Mouse (Mus musculus) midbrain, embryonic 11.5 days (tissue): ENCODE results near the gene Trmt13. TPM values are rescaled to one million over a fixed set of nuclear protein-coding genes. Genes with fewer than 3 reads are reported as not detected.
"Not testable (repeated sequence)": the region's sequence is repeated elsewhere in the genome, so short reads cannot be mapped to it uniquely, and the experiment has no call there.

Source experiments
- ATAC-seq: fragments of 200-750 bp; cut with Nextera tagmentation; 2 replicates; pipeline ENCODE4 v1.8.0; 2017; ENCODE audit warnings: moderate TSS enrichment, moderate library complexity; ENCODE audit not compliant: low FRiP score
- DNase-seq: peaks from one replicate; pipeline ENCODE4 v3.0.0; 2015; ENCODE audit warnings: low spot score; ENCODE audit errors: missing footprints
- H3K27ac ChIP-seq: fragments of 300-500 bp; sonication (generic); 2 replicates; pipeline ENCODE4 v1.5.1; 2014; ENCODE audit warnings: low read depth, low read length
- H3K27me3 ChIP-seq: fragments of 300-500 bp; sonication (generic); 2 replicates; pipeline ENCODE4 v1.6.1; 2014; ENCODE audit warnings: mild to moderate bottlenecking, low read length, moderate library complexity, mixed read lengths; ENCODE audit not compliant: control insufficient read depth, insufficient read depth
- H3K36me3 ChIP-seq: fragments of 300-500 bp; sonication (generic); 2 replicates; pipeline ENCODE4 v1.6.1; 2014; ENCODE audit warnings: mild to moderate bottlenecking, low read length, moderate library complexity, mixed read lengths; ENCODE audit not compliant: control insufficient read depth, insufficient read depth
- H3K4me1 ChIP-seq: fragments of 300-500 bp; sonication (generic); 2 replicates; pipeline ENCODE4 v1.6.1; 2014; ENCODE audit warnings: low read length; ENCODE audit not compliant: control insufficient read depth, insufficient read depth
- H3K4me2 ChIP-seq: fragments of 300-500 bp; sonication (generic); 2 replicates; pipeline ENCODE4 v1.6.1; 2014; ENCODE audit warnings: mild to moderate bottlenecking, moderate library complexity
- H3K4me3 ChIP-seq: fragments of 300-500 bp; sonication (generic); 2 replicates; pipeline ENCODE4 v1.5.1; 2014; ENCODE audit warnings: low read depth, low read length
- H3K9ac ChIP-seq: fragments of 300-500 bp; sonication (generic); 2 replicates; pipeline ENCODE4 v1.6.1; 2014; ENCODE audit warnings: low read length
- H3K9me3 ChIP-seq: fragments of 300-500 bp; sonication (generic); 2 replicates; pipeline ENCODE4 v1.6.1; 2016; ENCODE audit warnings: low read length; ENCODE audit not compliant: control insufficient read depth
- WGBS: fragments of 180-500 bp; shearing (Covaris S2); extraction: QIAGEN DNeasy Blood & Tissue Kit; methylation state at CpG from one replicate; pipeline ENCODE4 v1.1.7; 2014; 5-methylcytosine and 5-hydroxymethylcytosine counted together
- polyA plus RNA-seq: library from polyadenylated mRNA; unstranded; fragments of >200 nt; fragmentation: Nextera tagmentation; extraction: Ambion mirVana; gene quantifications from 2 replicates; pipeline ENCODE4 v1.2.1, GENCODE M21; 2014

Gene Trmt13
- polyA plus RNA-seq, 1 experiment from 2014 or later: 23.5 TPM

DNA sequence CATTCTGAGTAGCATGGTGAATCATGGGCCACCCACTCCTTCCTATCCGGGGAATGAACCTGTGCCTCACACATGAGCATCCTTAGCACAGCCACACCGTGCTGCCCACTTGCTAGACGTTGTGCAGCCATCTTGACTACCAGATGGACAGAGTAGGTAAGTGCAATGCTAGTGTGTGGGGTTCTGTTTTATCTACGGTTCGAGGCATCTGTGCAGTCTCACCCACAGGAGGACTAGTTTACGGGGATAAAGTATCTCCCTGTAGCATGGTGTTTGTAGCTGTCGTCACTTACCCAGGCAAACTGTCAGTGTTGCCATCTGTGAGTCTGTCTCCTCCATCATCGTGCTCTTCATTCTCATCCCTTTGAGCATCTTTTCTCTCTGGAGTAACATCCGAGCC, 32.2 kb downstream of the Trmt13 start:
- Histone ChIP-seq H3K4me1 (no peaks in the 10 kb centered on the region), H3K9me3 (no peaks in the 10 kb centered on the region), H3K9ac (no peak overlapping the region), H3K27ac (no peak overlapping the region), H3K4me2 (no peak overlapping the region), H3K36me3 (peaks cover 16% of the 10 kb centered on the region), H3K4me3 (no peak overlapping the region), H3K27me3 (no peaks in the 10 kb centered on the region)
- 98% methylated on average over 9 of the region's 9 CpGs for WGBS
- DNase-seq (no peak), ATAC-seq (no peak)

DNA sequence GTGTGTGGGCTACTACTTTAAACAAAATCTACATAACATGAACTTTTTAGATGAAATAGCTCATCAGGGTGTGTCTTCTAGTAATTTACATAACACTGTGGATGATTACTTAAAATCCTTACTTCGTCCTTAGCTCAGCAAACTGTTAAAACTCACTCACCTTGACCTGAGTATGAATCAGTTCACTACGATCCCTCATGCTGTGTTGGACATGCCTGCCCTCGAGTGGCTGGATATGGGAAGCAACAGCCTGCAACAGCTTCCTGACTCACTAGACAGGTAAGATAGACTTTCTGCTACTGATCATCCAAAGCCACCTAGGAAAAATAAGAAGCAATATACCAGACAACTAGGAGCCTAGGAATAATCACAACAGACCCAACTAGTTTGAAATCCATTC, 37.1 kb downstream of the Trmt13 start:
- DNase-seq: no peak
- ATAC-seq: no peak
- 74% methylated on average over 3 of the region's 3 CpGs for WGBS

DNA sequence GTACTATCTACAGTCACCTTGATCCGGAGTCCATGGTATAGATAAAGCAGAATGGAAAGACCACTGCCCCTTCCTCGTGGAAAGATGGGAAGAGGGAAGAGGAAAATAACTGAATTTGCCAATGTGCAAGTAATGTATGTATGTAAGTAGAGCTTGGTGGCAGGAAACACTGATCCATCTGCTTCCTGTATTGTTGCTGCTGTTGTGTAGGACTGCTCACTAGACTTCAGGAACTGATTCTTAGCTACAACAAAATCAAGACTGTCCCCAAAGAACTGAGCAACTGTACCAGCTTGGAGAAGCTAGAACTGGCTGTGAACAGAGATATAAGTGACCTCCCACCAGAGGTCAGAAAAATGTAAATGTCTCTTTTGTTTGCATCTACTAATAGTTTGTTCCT, 43.8 kb downstream of the Trmt13 start:
- no peak overlapping the region for H3K27ac ChIP-seq
- no peak for ATAC-seq
- DNase-seq: no peak
- WGBS: 70% methylated on average over 2 of the region's 2 CpGs
- H3K36me3 ChIP-seq: no peaks in the 10 kb centered on the region
- no peak overlapping the region for H3K4me3 ChIP-seq
- H3K4me2 ChIP-seq: no peak overlapping the region
- no peaks in the 10 kb centered on the region for H3K27me3 ChIP-seq
- H3K4me1 ChIP-seq: no peaks in the 10 kb centered on the region
- H3K9me3 ChIP-seq: no peaks in the 10 kb centered on the region
- H3K9ac ChIP-seq: no peak overlapping the region

More for the DNA sequence above, 37.1 kb downstream of the Trmt13 start:
- Histone ChIP-seq H3K4me2 (no peak overlapping the region), H3K27ac (no peak overlapping the region), H3K36me3 (peaks cover 3% of the 10 kb centered on the region; the same call in 1 of the 2 replicates), H3K4me3 (no peak overlapping the region), H3K9me3 (no peaks in the 10 kb centered on the region), H3K27me3 (no peaks in the 10 kb centered on the region), H3K9ac (no peak overlapping the region), H3K4me1 (no peaks in the 10 kb centered on the region)

DNA sequence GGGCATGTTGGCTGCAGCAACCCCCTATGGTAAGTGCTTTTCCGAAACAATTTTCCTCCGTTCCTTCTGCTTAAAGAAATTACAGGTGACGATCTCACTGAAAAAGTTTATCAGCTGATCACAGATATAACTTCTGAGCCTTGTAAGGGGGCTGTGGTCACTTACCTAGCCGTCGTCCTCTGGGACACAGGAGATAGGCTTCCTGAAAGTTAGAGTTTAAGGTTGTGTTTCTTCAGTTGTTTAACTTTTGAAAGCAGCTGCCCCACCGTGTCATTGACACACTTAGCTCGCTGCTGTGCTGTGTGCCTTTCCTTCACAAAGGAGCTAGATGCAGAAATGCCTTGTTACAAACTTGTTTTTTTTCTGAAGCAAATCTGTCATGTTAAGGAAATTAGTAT, 51.3 kb downstream of the Trmt13 start:
- no peak for DNase-seq
- Histone ChIP-seq H3K27me3 (no peaks in the 10 kb centered on the region), H3K36me3 (no peaks in the 10 kb centered on the region), H3K27ac (no peak overlapping the region), H3K4me2 (no peak overlapping the region), H3K9me3 (no peaks in the 10 kb centered on the region), H3K4me3 (no peak overlapping the region), H3K9ac (no peak overlapping the region), H3K4me1 (no peaks in the 10 kb centered on the region)
- WGBS: 84% methylated on average over 7 of the region's 7 CpGs
- no peak for ATAC-seq

DNA sequence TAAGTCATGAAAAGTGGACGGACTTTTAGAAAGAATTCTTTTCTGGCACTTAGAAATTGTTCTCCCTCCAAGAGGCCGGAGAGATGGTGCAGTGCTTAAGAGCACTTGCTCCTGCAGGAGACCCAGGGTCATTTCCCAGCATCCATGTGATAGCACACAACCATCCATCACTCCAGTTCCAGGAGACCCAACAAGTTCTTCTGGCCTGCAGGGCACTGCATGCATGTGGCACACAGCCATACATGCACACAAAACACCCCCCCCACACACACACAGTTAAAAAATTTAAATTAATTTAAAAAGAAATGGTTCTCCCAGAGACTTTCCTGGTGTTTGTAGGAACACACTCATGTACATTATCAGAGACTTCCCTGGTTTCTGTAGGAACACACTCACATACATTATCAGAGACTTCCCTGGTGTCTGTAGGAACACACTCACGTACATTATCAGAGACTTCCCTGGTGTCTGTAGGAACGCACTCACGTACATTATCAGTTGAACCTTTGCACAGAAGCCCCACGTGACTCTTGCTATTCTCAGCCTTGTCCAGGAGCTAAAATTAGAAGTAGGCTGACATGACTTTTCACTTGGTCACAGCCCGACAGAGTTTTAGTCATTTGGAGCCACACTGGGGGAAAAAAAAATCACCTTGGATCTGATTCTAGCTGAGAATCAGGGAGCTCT, 51.8 kb downstream of the Trmt13 start, which contains the start of gene Lrrc39:
Gene Lrrc39, plus strand, starts transcription at position 566 of the 687 bp plus-strand sequence.
- Histone ChIP-seq H3K4me2 (no peak within 1 kb of the TSS), H3K36me3 (no peaks in the 10 kb centered on the region), H3K9me3 (no peaks in the 10 kb centered on the region), H3K4me3 (no peak within 1 kb of the TSS), H3K4me1 (no peaks in the 10 kb centered on the region), H3K27me3 (no peaks in the 10 kb centered on the region), H3K9ac (no peak within 1 kb of the TSS), H3K27ac (no peak within 1 kb of the TSS)
- ATAC-seq (no peak), DNase-seq (no peak)
- 87% methylated on average over 7 of the region's 7 CpGs for WGBS

DNA sequence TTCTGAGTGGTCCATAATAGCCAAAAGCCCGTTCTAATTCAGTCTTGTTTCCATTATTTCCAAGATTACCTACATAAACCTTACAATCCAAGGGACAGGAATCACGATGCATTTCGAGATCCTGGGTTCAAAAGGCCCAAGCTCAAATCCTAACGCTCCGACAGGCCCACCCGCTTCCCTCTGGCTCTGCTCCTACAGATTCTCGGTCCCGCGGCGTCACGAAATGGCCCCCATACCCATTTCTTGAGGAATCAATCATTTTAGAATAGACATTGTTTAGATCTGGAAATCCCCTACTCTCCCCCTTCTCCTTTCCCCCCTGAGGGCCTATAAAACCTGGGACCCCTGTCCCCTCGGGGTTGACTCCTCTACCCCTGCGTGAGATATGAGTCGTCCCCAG, 53.1 kb downstream of the Trmt13 start:
- H3K4me3 ChIP-seq, H3K27ac ChIP-seq, H3K4me1 ChIP-seq, H3K36me3 ChIP-seq, ATAC-seq, H3K4me2 ChIP-seq, DNase-seq, H3K27me3 ChIP-seq, H3K9ac ChIP-seq, H3K9me3 ChIP-seq: not testable (repeated sequence)
- WGBS: 97% methylated on average over 13 of the region's 14 CpGs

DNA sequence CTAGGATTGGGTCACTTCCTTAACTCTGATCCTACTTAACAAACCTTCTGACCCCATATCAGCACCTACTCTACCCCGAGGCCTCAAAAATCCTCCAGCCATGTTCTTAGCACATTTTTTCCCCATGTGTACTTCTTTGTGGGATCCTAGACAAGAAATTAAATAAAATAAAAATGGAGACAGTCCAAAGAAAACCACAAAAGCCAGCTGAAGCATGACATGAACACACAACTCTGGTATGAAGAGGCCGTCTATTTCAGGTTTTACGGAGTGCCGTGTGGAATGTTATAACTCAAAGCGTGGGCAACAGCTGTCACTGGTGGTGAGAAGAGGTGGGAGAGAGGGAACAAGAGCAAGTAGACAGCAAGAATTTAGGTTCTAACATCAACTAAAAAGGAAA, 63.0 kb downstream of the Trmt13 start:
- H3K36me3 ChIP-seq: peaks cover 4% of the 10 kb centered on the region; the same call in 1 of the 2 replicates
- H3K4me3 ChIP-seq: no peak overlapping the region
- H3K4me1 ChIP-seq: no peaks in the 10 kb centered on the region
- H3K4me2 ChIP-seq: no peak overlapping the region
- DNase-seq: no peak
- no peaks in the 10 kb centered on the region for H3K9me3 ChIP-seq
- WGBS: 95% methylated on average over 5 of the region's 5 CpGs
- H3K9ac ChIP-seq: no peak overlapping the region
- ATAC-seq: no peak
- no peaks in the 10 kb centered on the region for H3K27me3 ChIP-seq
- H3K27ac ChIP-seq: no peak overlapping the region

DNA sequence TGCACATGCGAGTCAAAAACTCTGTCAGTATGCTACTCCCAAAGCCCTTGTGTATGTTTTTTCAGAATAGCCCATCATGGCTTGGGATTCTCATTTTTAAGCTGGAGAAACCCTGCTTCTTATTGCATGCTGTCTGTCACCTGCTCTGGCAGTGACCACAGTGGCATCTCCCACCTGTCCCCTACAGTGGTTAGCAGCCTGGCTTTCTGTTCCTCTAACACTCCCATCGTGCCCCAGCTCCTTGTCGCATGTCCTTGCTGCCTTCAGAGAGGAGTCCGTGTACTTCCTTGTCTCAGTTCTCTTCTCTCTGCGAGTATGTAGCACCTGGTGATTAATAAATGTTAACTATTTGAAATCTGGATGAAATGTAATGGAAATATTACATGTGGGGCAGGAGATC, 67.0 kb downstream of the Trmt13 start:
- DNase-seq (no peak), ATAC-seq (no peak)
- H3K9ac ChIP-seq: no peak overlapping the region
- no peak overlapping the region for H3K4me2 ChIP-seq
- no peaks in the 10 kb centered on the region for H3K4me1 ChIP-seq
- H3K4me3 ChIP-seq: no peak overlapping the region
- H3K36me3 ChIP-seq: peaks cover 4% of the 10 kb centered on the region; the same call in 1 of the 2 replicates
- no peaks in the 10 kb centered on the region for H3K9me3 ChIP-seq
- H3K27me3 ChIP-seq: no peaks in the 10 kb centered on the region
- 91% methylated on average over 5 of the region's 5 CpGs for WGBS
- H3K27ac ChIP-seq: no peak overlapping the region

DNA sequence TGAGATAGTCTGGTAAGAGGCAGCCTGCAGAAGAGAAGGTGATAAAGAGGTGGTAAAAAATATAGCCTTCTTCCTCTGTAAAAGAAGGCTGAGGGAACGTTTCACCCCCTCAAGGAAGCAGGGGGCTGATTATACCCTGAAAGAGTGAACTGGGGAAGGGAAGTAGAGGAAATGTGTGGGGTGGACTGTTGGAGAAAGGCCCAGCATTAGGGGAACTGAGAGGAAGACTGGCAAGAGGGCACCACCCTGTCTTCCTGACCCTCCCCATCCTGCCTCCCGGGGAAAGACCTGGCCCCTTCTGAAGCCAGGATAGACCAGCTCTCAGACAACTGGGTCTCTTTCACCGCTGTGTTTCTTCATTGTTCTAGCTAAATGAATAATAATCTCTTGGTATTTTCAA, 71.9 kb downstream of the Trmt13 start:
- WGBS: 93% methylated on average over 3 of the region's 3 CpGs
- no peak for DNase-seq
- no peaks in the 10 kb centered on the region for H3K27me3 ChIP-seq
- ATAC-seq: no peak
- H3K9me3 ChIP-seq: no peaks in the 10 kb centered on the region
- H3K4me3 ChIP-seq: no peak overlapping the region
- peaks cover 4% of the 10 kb centered on the region; the same call in 1 of the 2 replicates for H3K36me3 ChIP-seq
- no peak overlapping the region for H3K4me2 ChIP-seq
- no peak overlapping the region for H3K9ac ChIP-seq
- no peak overlapping the region for H3K27ac ChIP-seq
- no peaks in the 10 kb centered on the region for H3K4me1 ChIP-seq
